Mouse (Mus musculus) olfactory bulb, adult 2 months (tissue): ENCODE data around the gene Parp11.

Source experiments
- CTCF ChIP-seq: fragments of 200-500 bp; IDR thresholded peaks from 2 replicates; pipeline ENCODE4 v1.5.1; 2012; ENCODE audit warnings: low read depth, mild to moderate bottlenecking, low read length, moderate library complexity; ENCODE audit not compliant: insufficient read depth
- POLR2A ChIP-seq: fragments of 200-500 bp; IDR thresholded peaks from 2 replicates; pipeline ENCODE4 v1.6.1; 2012; ENCODE audit warnings: mild to moderate bottlenecking, low read depth, low read length, moderate library complexity; ENCODE audit not compliant: insufficient read depth

- no peak for TF ChIP-seq CTCF
- no peak for TF ChIP-seq POLR2A
Measured at GRCm38 (mm10) chr6:127459776-127460175, 13.1 kb downstream of the Parp11 start.
